Mouse (Mus musculus) urinary bladder, adult 18-20 months (tissue): ENCODE measurements at regions not wholly inside any gene's neighbourhood (a gene's known extent, or its start where the extent isn't known, plus 50 kb on each side); places are given as distances from the start of the nearest gene placed in this dataset.
"Not testable (repeated sequence)": the region's sequence is repeated elsewhere in the genome, so short reads cannot be mapped to it uniquely, and the experiment has no call there.

Experiments used
- DNase-seq, 2 experiments: peaks; one replicate each; pipeline ENCODE4 v3.0.0; 2022; ENCODE audit warnings: low spot score in 2 of 2, mixed read lengths in 2 of 2

DNA sequence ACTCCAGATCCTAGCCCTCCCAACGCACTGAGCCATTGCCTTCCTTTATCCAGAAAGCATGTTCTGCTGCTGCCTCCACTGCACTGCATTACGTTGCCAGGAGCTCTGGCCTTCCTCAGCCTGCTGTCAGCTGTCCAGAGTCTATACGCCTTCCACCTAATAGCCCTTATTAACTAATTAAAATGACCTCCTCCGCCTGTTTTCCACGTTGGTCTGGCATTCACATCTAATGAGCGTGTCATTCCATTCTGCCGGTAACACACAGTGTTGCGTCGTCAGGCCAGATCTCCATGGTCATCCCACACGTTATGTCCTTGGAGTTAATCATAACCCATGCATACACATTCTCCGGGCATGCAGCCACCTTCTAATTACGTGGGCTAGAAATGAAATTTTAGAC is 56.7 kb upstream of the Med4 start:
- no peak for DNase-seq

GRCm38 (mm10) chr14:73452321-73453082 is 57.3 kb upstream of the Med4 start:
- no peak for DNase-seq

DNA sequence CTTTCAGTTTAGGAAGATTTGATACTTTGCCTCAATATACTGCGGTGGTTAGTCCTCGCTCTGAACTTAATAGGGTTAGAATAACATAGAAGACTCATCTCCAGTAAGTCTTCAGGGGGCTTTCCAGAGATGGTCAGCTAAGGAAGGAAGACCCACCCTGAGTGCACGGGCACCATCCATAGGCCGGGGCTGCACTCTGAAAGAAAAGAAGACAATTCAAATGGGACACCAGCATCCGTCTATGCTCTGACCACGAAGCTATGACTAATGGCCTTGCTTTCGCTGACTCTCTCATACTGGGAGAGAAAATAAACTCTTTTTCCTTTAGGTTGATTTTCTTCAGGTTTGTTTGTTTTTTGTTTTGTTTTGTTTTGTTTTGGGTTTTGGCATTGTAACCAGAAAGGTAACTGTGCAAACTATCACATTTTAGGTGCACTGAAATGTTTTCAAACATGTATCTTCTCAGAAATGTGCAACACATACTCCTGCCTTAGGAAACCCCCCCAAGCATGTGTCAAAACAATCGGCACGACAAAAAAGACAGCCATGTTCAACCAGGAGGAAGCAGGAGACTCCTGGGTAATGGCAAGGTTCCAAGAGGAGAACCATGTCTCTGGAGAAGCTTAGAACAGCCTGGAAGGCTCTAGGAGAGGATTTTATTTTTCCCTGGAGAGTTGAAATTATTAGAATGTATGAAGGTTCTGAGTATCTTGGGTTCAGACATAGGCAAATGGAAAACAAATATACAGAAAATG is 58.4 kb upstream of the Med4 start:
- no peak for DNase-seq

GRCm38 (mm10) chr14:73449901-73450495 is 59.8 kb upstream of the Med4 start:
- no peak for DNase-seq

DNA sequence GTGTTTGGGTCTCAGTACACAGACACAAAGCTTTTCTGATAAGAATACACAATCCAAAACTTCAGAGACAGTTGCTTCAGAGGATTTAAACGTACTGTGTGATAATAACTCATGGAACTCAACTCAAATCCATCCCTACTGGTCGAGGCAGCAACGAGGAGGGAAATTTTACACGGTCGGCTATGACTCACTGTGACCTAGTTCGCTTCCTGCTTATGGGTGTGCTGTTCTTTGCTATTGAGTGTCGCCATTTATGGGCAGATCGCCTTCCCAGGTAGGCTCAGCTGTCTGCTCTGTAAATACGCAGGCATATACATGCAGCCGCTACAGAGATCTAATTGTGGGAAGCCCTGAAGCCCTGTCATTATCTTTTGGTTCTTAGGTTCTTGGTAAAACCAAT is 60.7 kb upstream of the Med4 start:
- no peak for DNase-seq

DNA sequence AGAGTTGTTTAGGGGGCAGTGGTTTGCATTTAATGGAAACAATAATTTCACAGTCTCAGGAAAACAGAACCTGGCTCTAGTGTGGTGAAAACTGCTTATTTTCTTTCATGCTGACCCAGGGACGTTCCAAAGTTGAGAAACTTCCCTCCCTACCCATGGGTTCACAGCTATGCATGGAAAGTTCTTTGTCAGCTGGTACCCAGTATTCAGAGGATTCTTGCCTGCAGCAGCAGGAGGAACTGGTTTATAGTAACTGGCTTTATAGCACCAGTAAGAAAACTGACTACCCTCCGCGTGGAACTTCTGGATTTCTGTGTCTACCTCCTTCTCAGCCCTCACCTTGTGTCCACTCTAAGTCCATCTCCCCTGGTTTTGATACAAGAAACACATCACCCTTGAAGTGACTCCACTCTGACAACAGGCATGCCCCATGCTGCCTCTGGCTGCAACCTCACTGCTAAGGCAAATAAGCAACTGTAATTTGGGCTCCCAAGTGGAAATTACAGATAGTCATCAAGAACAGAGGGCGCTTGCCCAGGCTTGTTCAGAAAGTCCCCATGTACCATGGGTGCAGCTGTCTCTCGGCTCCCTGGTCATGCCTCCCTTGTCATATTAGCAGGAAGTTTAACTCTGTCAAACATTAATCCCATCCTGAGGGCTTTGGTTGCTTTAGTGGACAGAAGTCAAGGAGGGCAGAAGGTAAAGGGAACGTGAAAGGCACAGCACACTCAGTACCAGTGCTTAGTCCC is 60.6 kb upstream of the Itm2b start:
- peak; percentile 27 to 76 for DNase-seq

- peak in 1 of 2 experiments; percentile 29 for DNase-seq
These were observed 59.6 kb upstream of the Itm2b start for GRCm38 (mm10) chr14:73444733-73445132.

GRCm38 (mm10) chr14:73441951-73442716 is 57.0 kb upstream of the Itm2b start:
- peak in 1 of 2 experiments; percentile 20 for DNase-seq

DNA sequence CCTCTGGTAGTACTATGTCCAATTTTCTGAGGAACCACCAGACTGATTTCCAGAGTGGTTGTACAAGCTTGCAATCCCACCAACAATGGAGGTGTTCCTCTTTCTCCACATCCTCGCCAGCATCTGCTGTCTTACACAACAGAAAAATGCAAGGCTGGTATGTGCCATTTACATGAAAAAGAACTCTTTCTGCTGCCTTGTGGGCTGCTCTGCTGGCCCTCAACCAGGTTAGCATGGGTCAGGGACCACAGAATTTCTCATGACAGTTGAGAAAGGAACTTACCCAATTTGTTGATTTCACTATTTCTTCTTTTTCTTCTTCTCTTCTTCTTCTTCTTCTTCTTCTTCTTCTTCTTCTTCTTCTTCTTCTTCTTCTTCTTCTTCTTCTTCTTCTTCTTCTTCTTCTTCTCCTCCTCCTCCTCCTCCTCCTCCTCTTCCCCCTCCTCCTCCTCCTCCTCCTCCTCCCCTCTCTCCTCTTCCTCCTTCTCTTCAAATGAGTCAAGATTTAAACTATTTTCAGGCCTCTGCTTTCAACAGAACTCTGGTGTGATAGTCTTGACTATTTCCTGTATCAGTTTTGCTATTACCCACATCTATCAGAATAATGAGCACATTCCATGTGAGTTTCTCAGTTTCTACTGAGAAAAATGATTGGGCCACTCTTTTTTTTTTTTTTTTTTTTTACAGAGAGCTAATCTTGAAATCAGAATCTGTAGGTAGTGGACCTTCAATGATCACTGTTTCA is 56.3 kb upstream of the Itm2b start:
- not testable (repeated sequence) for DNase-seq

GRCm38 (mm10) chr14:73439802-73440309 is 54.8 kb upstream of the Itm2b start:
- no peak for DNase-seq

DNA sequence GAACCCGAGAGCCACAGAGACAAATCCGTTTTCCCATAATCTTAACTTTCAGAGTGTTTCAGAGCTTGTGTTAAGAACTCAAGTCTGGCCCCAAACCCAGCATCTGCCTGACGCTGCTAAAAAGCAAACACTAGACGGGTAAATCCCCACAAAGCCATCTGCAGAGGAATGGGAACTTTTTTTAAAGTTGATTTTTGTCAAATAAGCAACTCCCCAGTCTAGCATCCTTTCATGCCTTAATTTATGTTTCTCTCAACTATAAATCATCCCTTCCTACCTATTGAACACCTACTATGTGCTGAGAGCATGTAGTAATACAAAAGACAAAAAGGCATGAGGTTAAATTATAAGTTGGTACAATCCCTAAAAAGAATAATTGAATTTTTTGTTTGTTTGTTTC is 50.8 kb upstream of the Itm2b start:
- no peak for DNase-seq
